Mouse (Mus musculus) right cerebral cortex, postnatal 25 days (tissue): Measurements from ENCODE around the gene Cog6.

ENCODE experiments used
- DNase-seq: peaks from one replicate; pipeline ENCODE4 v3.0.0; 2022

The Cog6 gene

DNA sequence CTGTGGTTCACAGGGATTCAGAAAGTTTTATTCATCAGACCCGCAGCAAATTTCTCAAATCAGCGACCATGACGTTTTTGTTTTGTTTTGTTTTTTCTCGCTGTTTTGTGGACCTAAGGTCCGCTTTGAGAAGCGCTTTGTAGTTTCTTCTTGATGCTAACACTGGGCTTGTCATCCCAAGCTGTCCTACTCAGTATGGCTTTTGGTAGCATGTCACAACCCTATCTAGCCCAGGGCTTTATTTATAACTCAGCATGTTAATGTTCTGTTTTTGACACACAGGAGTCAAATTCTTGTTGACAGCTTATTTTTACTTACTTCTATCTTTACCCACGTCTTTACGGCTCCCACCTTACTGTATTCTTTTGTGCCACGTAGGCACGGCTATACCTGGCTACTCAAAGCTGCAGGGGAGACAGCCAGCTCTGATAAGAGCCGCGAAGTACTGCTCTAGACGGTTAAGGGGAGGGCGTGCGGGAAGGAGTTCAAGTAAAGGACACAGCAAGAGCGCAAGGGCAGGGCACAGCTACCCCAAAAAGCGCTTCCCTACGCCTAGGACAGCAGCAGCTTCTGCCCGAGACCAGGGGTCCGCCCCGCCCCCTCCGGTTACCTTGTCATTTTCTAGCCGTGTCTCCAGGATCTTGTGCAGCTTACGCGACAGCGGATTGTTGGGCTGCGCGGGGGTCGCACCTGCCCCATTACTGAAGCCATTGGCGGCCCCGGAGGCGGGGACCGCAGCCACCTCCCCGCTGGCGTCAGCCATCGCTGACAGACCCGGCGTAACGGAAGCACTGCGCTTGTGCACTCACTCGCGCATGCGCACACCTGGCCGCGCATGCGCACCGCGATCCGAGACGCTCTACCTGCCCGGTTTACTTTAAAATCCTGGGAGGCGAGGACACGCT is at the start of gene Cog6:
TSS of gene Cog6 (minus strand) at position 802 of the 905 bp plus-strand sequence.
- peak; percentile 84 for DNase-seq

DNA sequence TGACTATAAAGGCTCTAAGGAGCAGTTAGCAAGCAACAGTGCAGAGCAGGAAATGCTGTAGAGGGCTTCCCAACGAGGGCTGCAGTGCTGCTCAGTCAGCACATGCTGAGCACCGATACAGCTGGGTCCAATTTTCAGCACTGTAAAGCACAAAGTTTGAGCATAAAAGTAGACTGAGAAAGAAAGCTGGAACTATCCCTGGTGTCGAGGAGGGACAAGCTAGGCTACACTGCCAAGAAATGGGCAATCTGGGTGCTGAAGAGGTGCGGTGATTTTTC is 49.0 kb upstream of the Cog6 start:
- DNase-seq: no peak

DNA sequence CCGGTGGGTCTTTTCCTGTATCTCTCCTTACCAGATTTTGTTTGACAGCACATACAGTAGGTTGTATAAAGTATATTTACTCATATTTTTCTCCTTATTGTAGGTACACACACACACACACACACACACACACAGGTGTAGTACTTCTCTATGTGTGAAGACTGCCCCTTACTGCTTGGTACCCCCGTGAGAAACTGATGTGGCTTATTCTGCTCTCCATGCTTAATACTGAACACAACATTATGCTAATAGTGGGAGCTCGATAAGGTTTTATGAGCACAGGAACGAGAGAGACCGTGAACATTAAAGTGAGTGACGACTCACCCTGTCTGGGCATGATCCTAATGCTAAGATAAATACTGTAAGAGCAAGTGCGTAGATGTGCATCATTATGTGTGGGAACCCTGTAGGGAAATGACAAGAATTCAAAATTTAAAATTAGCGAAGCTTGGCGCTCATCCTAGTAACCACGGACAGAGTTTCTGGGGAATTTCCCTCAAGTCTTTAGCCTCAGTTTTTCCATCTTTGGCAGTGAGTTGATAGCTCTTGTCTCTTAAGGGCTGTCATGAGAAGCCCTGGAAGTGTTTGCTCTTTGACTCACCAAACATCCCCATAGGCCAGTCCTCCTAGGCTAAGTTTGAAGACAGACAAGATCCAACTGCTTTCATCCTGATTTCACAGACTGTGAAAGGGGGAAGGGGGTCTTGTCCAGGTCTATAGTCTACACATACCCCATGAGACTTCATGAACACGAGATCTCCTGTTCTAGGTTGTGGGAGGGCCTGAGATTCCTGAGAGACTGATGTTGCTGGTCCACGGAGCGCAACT is 48.4 kb upstream of the Cog6 start:
- DNase-seq: no peak

DNA sequence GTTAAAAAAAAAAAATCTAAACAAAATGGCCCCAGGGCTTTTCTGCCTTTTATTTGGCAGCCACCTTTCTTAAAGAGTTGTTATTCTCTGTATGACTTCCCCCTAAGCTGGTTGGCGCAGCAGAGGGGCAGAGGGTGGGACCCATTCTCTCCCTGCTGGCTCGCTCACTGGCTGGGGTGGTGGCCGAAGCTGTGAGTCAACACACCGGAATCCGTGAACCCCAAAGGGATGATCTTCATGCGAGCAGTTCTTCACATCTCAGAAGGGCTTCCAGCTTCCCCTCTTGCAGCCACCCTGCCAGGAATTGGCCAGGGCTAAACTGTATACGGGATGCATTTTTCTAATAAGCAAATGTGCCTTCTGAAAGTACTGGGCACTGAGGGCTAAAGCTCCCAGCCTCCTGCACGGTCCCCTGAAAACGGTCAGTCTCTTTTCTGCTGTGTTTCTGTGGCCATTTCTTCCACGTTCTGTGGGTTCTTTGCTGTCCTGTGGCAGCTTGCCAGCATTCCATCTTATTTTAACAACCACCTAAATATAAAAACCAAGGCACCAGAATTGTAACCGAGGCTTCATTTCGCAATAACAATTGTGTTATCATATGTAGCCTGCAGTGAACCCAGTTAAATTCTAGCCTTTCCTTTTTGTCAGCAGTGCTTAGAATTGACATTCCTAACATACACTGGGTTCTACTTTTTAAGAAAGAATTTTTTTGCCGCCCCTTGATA is 46.5 kb upstream of the Cog6 start:
- DNase-seq: no peak

GRCm38 (mm10) chr3:53059959-53060358 is 42.9 kb upstream of the Cog6 start:
- no peak for DNase-seq

GRCm38 (mm10) chr3:53056430-53056829 is 39.4 kb upstream of the Cog6 start:
- DNase-seq: no peak

DNA sequence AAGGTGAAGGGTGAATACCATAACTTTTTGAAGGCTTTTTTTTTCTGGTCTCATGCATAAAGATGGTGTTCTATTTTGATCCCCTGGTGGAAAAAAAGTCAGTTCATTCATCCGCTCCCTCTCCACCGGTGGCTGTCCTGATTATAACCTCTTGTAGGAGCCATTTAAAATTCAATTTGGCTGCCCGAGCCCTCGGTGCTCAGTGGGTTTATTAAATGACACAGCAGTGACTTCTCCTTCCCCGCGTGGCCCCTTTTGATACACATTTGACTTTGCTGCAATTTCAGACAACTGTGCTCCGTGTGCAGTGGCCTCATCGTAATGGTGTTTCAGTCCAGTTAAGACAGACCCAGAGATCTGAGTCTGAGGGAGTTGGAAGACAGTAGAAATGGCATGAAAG is 35.3 kb upstream of the Cog6 start:
- DNase-seq: no peak

GRCm38 (mm10) chr3:53046371-53046770 is 29.3 kb upstream of the Cog6 start:
- no peak for DNase-seq

DNA sequence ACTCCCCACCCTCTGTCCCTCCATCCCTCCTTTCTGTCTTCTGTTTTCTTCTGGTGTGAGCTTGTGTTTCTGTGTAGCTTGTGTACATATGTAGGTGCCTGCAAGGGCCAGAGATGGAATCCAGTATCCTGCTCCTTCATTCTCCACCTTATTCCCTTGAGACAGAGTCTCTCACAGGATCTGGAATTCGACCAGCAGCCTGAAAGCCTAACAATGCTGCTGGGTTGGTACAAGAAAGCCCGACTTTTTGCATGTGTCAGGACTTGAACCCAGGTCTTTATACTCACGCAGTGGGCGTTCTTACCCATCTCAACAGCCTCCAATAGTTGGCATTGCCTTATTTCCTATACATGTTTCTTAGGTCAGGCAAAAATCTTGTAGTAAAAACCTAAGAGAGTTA is 28.7 kb upstream of the Cog6 start:
- no peak for DNase-seq

GRCm38 (mm10) chr3:53044682-53045299 is 27.8 kb upstream of the Cog6 start:
- no peak for DNase-seq

- no peak for DNase-seq
These were observed 27.2 kb upstream of the Cog6 start for GRCm38 (mm10) chr3:53044238-53044637.

- DNase-seq: no peak
These were observed 26.3 kb upstream of the Cog6 start for GRCm38 (mm10) chr3:53043206-53043780.

- DNase-seq: no peak
These were observed 25.2 kb upstream of the Cog6 start for GRCm38 (mm10) chr3:53042240-53042567.

GRCm38 (mm10) chr3:53041411-53042239 is 24.6 kb upstream of the Cog6 start, which contains the start of gene Lhfp:
TSS of gene Lhfp (plus strand) at chr3:53041528.
- DNase-seq: peak; percentile 77

DNA sequence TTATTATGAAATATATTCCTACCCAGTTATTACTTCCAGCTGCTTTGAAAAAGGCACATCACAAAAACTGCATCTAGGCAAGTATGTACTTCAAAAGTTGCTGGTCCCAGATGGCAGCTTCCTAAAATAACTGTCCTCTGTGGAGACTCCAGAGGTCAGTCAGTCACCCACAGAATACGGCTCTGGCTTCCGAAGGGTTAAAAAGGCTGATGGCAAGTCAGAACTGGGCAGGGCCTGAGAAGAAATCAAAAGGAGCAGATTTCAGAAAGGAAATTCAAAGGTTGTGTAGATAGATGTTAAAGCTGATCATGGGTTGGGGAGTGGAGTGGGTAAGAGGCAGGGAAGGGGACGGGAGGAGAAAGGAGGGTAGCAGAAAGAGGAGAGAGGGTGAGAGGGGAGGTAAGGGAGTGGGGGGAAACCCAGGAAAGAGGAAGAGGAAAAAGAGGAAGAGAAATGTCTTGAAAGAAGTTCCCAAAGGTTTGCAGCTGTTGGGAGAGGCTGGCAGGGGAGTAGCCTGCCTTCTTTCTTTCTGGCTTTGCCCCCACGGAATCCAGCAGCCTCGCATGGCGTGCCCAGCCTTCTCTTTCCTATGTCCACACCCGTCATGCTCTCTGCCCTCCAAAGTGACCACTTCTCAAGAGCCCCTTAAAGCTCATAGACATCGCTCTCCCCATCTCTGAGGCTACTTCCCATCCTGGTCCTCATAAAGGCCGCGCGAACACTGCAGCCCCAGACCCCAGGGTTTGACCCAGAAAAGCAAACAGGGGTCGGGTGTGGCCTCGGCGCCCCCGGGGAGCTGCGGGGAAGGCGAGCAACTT is 23.8 kb upstream of the Cog6 start:
- DNase-seq: no peak

DNA sequence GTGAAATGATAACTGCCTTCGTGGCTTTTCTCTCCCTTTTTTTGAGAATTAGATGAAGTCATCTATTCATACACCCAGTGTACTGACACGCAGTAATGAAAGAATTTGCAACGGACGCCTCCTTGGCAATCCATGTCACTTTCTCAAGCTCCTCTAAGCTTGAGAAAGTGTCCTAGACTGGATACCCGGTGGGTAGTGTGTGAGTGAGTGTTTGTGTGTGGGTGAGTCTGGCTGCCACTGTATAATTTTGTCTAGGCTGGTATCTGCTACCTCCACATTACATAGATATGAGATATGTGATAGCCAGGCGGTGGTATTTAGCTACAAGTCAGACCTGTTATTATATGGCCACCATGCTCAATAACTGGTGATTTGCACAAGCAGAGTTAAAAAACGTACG is 22.7 kb upstream of the Cog6 start:
- DNase-seq: no peak

DNA sequence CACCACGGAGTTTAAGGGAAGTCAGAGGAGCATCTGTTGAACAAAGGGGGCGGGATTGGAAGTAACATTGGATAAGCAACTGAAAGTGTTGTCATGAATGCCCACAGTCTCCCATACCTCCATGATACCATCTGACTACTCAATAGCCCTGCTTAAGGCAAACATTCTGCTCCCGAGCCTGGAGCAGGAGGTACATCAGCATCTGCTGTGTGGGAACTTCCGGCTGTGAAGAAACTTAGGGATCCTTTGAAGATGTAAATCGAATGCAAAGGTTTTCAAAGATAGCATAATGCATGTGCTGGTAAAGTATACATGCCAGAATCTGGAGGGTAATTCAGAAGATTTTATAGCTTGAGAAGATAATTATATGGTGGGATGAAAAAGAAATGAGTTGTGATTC is 21.9 kb upstream of the Cog6 start:
- DNase-seq: peak; percentile 21

DNA sequence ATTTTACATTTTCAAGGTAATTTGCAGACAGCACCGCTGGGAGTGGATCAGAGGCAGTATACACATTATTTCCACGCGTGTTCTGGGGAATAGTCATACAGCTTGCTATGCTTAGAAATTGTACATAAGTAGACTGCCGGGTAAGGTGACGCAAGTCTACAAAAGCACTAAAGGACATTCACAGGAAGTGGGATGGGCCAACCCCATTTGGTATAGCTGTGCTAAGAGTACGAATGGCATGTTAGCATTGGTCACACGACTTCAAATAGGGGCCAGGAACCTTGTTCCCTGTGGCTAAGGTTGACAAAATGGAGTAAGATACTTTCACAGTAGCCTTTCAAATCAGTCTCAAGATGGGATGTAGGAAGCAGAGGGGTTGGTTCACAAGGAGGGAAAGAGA is 19.9 kb upstream of the Cog6 start:
- DNase-seq: no peak

- no peak for DNase-seq
These were observed 19.0 kb upstream of the Cog6 start for GRCm38 (mm10) chr3:53036076-53036475.

GRCm38 (mm10) chr3:53033448-53033847 is 16.4 kb upstream of the Cog6 start:
- DNase-seq: no peak

GRCm38 (mm10) chr3:53032432-53032831 is 15.4 kb upstream of the Cog6 start:
- no peak for DNase-seq
